Mouse (Mus musculus) adrenal gland, postnatal 10 days (tissue): ENCODE data around the gene Rims4. TPM values are rescaled to one million over a fixed set of nuclear protein-coding genes. Genes with fewer than 3 reads are reported as not detected.

ENCODE experiments used
- DNase-seq: peaks from one replicate; pipeline ENCODE4 v3.0.0; 2021; ENCODE audit warnings: mixed read lengths
- long read RNA-seq, 2 experiments: library from polyadenylated mRNA; stranded (forward); transcript quantifications; one replicate each; pipeline ENCODE4 v2.0.0; 2021
- total RNA-seq, 2 experiments: library from RNA; stranded (reverse); gene quantifications; 2 replicates each; pipeline ENCODE4 v1.2.3; 2021

The Rims4 gene
- total RNA-seq = 10 to 100 TPM; 57.7 to 63.4 TPM
- long read RNA-seq, experiment 1, full-length matches to known transcripts = 8 of 55 reads
- long read RNA-seq, experiment 1, partial matches to known transcripts = 8 of 55 reads
- long read RNA-seq, experiment 1, other reads (novel, unspliced or antisense) = 39 of 55 reads
- long read RNA-seq, experiment 2, full-length matches to known transcripts = 10 of 24 reads
- long read RNA-seq, experiment 2, partial matches to known transcripts = 1 of 24 reads
- long read RNA-seq, experiment 2, other reads (novel, unspliced or antisense) = 13 of 24 reads

DNA sequence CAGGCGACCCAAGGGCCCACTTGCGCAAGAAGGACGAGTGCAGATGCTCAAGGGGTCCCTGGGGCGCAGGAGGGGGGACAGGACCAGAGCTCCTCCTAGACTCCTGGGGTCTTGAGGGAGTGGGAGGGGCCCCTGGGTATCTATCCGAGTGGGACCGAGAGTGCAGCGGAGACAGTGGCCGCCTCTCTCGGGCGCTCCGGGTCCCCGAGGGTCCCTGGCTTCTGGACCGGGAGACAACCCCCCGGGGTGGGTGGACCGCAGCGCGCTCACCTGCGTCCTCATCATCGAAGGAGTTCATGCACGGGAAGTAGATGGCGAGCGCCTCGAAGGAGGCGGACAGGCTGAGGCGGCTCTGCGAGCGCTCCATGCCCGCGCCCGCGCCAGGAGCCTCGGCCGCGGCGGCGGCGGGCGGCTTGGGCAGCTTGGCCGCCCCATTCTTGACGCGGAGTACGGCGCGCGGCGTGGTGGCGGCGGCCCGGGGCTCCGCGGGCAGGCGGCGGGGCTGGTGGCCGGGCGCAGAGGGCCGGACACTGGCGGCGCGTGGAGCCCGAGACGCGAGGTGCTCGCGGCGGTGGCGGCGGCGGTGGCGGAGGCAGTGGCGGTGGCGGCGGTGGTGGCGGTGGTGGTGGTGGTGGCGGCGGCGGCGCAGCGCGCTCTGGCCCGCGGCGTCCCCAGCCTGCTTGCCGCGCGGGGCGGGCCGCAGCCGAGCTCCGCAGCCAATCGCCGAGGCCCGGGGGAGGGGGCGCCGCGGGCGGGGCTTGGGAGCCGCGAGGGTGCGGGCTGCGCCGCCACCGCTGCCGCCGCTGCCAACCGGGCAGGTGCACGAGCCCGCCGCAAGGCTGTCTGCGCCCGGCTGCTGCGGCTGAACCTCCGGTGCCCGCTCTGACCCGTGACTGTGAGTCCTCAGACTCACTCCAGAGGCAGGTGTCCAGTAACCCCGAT is at the start of gene Rims4:
Gene Rims4 (minus strand): TSS at position 367 of the 942 bp plus-strand sequence.
- DNase-seq = peak; percentile 91

GRCm38 (mm10) chr2:163965706-163966105 is 47.2 kb upstream of the Rims4 start:
- DNase-seq = no peak

DNA sequence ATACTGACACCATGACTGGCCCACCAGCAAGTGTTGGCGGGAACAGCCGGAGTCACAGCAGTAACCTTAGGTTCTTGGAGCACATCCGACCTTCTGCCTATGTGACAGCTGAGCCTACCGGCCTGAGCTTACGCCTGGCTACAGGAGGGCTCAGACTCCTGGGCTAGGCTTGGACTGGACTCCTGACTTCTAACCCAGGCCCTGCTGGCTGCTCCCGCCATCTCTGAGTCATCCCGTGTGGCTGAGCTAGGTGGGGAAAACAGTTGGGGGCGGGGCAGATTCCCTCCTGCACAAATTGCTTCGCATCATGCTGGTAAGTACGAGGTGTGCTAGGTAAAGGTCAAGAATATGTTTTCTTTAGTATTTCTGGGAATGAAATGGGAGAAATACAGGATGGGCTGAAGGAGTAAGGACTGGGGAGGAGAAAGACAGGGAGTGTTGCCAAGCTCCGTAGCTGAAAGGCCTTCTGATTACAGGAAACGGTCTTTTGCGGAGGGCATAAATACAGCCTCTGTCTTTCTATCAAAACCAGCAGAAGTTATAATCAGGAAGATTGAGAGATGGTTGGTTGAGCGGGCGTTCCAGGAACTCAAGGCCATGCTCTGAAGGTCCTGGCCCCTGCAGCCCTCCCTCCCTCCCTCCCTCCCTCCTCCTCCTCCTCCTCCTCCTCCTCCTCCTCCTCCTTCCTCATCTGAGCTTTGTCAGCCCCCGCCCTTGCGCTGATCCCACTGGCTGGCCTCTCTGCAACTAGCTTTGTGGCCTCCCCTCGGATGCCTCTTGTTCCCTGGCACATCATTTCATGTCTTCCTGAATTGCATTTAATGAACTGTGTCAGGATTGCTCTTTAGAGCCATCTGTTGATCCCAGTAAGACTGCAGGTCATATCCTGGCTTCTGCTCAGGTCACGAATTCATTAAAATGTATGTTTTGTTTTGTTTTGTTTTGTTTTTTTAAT is 46.4 kb upstream of the Rims4 start:
- DNase-seq = peak; percentile 53

GRCm38 (mm10) chr2:163953622-163954310 is 35.3 kb upstream of the Rims4 start:
- DNase-seq = no peak

- DNase-seq = peak; percentile 80
Observed at GRCm38 (mm10) chr2:163951770-163952169, 33.3 kb upstream of the Rims4 start.

GRCm38 (mm10) chr2:163947976-163948375 is 29.5 kb upstream of the Rims4 start:
- DNase-seq = no peak

DNA sequence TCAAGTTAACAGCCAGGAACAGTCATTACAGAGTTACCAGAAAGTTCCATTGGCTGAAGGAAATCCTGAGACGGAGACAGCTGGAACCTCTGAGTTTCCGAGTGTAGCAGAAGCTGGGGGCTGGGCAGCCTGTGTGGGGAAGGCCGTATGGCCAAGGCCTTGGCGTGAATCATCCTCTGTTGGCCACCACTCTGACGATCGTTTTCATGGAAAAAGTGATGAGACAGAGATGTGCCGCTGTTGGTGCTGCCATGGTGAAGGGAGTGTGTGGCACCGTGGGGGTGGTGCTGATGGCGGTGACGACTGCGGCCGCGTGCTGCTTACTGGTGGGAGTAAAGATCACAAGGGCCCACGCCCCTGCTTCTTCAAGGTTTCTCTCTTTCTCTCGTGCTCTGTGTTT is 27.7 kb upstream of the Rims4 start:
- DNase-seq = peak; percentile 84

- DNase-seq = peak; percentile 64
Observed at GRCm38 (mm10) chr2:163944511-163944910, 26.0 kb upstream of the Rims4 start.

DNA sequence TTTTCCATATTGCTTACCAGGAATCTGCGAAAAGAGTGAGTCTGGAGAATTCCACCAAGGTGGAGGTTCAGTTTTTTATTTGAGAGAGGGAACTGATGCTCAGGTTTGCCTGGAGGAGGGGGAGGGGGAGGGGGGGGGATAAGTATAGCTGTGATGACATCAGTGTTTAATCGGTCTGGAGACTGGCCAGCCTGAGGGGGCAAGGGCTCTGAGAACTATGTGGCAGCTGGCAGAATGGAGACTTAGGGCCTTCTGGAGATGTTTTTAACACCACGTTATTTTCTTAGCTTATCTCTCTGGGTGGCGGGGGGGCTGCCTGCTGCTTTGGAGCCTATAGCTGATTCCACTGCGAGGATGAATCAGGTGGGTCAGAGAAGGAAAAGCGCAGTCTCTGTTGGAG is 24.6 kb upstream of the Rims4 start:
- DNase-seq = no peak

GRCm38 (mm10) chr2:163939522-163939921 is 21.0 kb upstream of the Rims4 start:
- DNase-seq = peak; percentile 87

GRCm38 (mm10) chr2:163932151-163932550 is 13.7 kb upstream of the Rims4 start:
- DNase-seq = no peak

DNA sequence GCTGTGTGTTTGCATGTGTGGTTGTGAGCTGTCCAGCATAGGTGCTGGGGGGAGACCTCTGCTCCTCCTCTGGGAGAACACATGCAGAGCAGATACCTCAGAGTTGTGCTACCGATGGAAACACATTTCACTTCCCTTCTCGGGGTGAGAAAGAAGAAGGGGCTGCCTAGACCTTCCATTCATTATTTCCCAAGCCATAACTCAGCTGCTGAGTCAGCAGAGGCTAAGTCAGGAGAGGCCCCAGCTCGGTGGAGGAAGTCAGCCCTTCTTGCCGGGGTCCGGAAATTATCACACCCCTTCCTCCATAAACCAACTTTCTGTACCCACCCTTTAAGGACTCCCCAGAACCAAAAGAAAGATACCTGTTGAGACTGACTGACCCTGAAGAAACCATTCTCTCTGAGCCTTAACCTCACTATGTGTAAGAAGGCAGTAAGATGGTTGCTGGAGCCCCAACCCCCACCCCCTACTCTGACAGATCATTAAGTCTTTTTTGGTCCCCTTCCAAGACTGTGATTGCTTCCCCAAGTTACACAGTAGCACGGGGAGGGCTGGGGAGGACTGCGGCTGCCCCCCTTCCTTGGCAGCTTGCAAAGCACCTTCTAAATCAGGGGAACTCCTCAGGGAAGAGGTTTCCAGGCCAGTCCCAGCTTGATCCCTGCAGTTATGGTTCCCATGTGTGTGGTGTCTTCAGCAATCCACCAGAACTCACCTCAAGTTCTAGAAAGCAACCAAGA is 10.1 kb upstream of the Rims4 start:
- no peak for DNase-seq

DNA sequence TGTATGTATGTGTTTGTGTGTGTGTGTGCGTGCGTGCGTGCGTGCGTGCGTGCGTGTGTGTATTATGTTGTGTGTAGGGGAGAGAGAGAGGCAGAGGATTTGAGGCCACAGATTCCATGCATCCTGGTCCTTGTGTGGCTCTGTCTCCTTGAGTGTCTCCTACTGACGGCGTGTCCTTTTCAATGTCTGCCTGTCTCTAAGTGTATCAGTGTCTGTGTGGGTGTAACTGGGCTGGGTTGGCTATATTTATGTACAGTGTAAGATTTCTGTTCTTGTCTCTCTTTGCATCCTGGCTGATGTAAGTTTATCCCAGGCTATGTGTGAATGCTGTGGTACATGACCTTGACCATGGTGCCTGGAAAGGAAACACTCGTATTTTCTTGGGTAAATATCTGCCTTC is 6.6 kb upstream of the Rims4 start:
- no peak for DNase-seq

GRCm38 (mm10) chr2:163924531-163924930 is 6.0 kb upstream of the Rims4 start:
- DNase-seq = no peak

DNA sequence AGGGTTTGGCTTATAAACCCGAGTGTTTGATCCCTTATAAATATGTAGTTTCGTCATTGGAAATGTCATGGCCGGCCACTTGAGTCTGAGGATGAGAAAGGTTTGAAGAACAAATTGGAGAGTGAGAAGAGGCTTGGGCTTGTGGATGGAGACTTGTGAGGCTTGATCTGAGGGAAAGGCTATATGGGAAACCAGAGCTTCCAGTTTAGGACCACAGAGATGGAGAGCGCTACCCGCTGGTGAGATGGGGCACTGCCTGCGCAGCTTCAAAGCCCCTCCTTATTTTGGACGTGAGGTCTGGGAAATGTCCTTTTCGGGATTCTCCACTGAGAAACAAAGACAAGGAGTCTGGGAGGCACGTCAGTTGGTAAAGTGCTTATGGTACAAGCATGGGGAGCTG is 4.6 kb upstream of the Rims4 start:
- no peak for DNase-seq

DNA sequence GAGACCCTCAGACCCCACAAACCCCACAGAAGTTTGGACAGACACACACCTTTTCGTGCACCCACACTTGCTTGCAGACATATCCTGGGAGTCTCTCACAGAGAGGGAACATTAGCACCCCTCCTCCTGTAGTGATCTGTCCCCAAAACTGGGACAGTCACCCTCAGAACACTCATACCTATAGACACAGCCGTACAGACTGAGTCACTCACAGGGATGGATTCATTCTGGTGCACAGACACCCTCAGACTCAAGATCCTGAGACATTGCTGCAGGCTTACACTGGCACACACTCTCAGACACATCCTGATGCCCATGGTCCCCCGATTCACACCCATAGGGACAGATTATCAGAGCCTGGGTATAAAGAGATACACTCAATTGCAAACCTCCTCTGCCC is 1.1 kb upstream of the Rims4 start:
- no peak for DNase-seq

- DNase-seq = no peak
Observed at GRCm38 (mm10) chr2:163916703-163917102, 1.8 kb downstream of the Rims4 start.

- peak; percentile 67 for DNase-seq
Observed at GRCm38 (mm10) chr2:163915294-163915791, 3.1 kb downstream of the Rims4 start.

DNA sequence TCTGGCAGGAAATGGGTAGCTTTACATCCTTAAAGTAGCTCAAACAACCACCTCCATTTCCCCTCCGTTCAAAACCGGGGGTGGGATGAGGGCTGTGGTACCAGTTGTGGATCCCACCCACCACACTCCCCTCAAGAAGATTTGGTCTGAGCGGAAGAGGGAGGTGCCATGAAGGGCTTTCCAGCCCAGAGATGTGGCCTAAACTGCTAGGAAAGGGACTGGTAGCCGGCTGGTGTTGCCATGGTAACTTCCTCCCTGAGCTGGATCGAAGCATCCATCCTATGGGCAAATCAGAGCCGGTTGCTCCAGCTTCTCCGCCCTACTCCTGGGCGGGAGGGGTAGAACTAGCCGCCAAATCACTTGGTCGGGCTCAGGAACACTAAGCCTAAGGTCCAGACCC is 4.4 kb downstream of the Rims4 start:
- DNase-seq = no peak

DNA sequence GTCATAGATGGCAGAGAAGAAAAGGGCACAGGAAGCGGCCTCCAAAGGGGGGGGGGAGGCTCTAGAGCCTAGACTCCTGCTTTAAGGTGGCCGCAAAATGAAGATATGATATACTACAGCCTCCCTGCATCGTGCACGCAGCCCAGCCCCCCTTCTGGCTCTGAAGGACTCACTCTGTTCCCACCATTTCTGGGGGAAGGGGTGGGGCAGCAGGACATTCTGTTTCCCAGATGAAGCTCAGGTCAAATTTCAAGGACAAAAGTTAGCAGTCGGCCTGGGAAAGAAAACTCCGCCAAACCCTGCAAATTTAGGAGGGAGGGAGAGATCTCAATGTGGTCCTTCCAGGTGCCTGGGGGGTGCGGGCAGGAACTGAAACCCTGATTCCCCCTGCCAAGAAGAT is 4.8 kb downstream of the Rims4 start:
- no peak for DNase-seq
